Mouse (Mus musculus): ENCODE measurements around the gene 1700024G13Rik.
A peak's percentile ranks its signal among the peaks of the same experiment; 100 is the strongest.

- peak; percentile 26; the same call in 1 of the 2 replicates for TF ChIP-seq CTCF (IDR thresholded peaks at IDR 0.05; ENCODE audit: low read depth)
- no peak for TF ChIP-seq EP300 (IDR thresholded peaks at IDR 0.05; ENCODE audit: low read depth)
Measured at GRCm38 (mm10) chr14:32437352-32437793, 49.2 kb upstream of the 1700024G13Rik start.
